Mouse (Mus musculus) frontal cortex, postnatal 36 days (tissue): ENCODE results near the gene Olfr1361.
A peak's percentile ranks its signal among the peaks of the same experiment; 100 is the strongest.

Experiments used
- DNase-seq, 2 experiments: peaks; one replicate each; pipeline ENCODE4 v3.0.0; 2022; ENCODE audit warnings: low spot score in 2 of 2

Olfr1361 gene

DNA sequence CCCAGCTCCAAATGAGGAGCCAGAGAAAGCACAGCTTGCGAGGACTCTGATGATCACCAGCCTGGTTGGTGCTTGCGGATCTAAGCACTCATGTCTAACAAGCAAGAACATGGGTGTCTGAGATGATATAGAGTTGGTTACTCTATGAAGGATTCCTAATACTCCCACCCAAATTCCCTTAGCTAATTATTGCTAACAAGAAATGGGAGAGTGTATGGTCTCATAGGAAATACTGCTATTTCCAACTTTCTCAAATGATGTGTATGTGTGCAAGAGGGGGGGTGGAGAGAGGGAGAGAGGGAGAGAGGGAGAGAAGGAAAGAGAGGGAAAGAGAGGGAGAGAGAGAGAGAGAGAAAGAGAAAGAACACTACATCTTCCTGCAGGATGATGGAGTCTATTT, at the start of gene Olfr1361:
Gene Olfr1361 (minus strand): TSS at position 101 of the 400 bp plus-strand sequence.
- DNase-seq: no peak

DNA sequence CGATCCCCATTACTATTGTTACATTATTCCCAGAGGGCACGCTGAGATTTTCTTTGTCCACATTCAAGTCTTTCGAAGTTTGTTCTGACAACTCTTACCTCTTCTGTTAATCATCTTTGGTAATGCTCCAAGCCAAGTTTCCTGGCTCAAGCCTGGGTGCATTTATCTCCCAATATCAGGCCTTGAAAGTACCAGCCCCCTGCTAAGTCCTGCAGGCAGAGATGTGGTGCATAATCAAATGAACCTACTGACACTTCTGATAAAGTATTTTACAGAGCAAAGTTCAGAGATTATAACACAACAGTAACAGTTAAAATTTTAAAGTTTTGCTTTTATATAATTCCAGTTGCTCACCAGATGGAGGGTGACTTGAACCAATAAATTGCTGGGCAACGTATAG, 48.5 kb upstream of the Olfr1361 start:
- DNase-seq: no peak

DNA sequence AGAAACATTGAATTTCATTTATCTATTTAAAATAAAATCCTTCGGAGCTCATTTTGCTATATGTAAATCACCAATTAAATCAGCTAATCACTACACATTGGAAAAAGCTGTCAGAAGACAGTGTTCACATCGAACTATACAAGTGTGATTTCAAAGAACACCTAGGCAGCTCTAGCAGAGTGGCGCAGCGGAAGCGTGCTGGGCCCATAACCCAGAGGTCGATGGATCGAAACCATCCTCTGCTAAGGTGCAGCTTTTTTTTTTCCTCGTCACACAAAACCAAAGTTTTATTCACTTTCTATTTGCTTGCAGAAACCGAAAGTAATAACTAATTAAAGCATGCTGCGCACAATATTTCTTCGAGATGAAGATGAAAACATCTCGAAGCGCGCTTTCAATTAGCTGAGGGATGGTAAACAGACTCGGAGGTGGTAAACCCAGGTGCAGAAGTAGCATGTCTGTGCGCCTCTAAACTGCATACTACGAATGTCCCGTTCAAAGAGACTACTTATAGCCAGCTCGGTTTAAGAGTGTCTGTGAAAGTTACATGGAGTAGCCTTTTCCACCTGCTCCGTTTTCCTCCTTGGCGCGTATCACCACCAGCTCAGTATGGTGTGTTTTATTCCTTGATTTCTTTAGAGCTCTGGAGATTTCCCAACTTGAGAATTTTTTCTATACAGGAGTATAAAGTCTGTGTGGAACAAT, 47.8 kb upstream of the Olfr1361 start:
- peak; percentile 87 to 89 for DNase-seq

DNA sequence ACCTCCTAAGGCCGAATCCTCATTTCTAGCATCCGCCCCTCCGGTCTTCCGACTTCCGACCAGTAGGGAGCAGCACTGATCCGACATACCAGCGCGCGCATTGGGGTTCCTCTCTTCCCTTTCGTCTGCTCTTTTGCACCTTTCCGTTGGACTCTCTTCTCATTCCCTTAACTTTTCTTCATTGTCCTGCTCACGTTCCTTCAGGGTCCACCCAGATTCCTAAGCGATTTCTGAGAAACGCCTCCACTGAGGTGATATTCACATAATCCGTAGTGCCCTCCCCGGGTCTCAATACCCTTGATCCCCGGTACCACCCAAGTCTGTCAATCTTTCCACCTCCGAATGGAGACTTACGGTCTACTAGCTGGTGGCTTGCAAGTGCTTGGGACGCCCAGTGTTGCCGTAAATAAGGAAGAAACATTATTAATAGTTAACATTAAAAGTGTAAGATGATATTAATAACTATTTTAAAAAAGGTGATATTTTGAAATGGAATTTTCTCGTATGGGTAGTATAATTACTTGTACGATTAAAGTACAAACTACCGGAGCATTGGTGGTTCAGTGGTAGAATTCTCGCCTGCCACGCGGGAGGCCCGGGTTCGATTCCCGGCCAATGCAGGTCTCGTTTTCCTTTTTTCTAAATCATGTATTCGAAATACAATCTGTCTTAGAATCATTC, 47.0 kb upstream of the Olfr1361 start:
- peak; percentile 92 to 93 for DNase-seq

DNA sequence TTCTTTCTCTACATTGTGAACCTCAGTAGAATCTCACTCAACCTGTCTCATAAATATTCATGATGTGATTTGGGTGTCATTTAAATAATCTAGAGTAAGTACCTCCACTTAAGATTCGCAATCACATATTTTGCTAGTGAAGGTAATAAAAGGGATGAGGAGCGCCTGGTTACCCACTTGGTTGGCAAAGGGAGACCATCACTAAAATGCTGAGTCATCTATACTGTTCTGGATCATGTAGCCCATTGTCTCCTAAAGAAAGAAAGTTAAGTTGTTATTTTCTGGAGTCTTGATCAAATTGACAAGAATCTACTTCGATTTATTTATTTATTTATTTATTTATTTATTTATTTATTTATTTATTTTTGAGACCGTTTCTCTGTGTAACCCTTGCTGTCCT, 43.5 kb upstream of the Olfr1361 start:
- no peak for DNase-seq

DNA sequence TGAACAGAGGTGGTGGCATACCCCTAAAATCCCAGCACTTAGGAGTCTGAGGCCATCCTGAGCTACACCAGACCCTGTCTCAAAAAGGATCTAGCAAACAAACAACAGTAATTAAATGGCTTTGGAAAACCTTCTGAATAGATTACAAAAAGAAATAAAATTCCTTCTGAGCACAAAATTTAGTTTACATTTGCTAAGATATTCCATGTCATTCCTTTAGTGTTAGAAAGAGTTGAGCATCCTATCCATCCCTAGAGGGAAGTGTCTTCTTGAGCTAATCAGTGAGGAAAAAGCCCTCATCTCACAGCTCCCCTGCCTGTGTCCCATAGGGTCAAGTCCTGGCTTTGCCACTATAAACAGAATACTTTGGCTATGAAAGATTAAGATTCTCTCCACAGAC, 34.6 kb upstream of the Olfr1361 start, which contains the start of gene Olfr1359:
Gene Olfr1359 (plus strand): TSS at position 301 of the 400 bp plus-strand sequence.
- no peak for DNase-seq

DNA sequence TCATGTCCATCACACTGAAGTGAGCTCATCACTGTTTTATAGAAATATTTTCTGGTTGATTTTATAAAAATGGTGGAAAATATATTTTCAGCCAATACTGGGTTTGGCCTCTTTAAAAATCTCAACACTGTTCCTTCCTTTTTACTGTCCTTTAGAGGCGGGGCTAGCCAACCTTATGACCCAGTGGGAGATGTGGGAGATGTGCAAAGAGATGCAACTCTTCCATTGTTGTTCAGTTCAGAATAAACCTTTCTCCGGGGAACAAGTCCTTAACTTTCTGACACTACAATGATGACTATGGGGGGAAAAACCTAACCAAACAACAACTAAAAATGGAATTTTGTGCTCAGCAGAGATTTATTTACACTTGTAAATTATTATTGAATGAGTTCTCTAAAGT, 14.1 kb upstream of the Olfr1361 start, which contains the start of gene Olfr1360:
Gene Olfr1360 (minus strand): TSS at position 101 of the 400 bp plus-strand sequence.
- no peak for DNase-seq

DNA sequence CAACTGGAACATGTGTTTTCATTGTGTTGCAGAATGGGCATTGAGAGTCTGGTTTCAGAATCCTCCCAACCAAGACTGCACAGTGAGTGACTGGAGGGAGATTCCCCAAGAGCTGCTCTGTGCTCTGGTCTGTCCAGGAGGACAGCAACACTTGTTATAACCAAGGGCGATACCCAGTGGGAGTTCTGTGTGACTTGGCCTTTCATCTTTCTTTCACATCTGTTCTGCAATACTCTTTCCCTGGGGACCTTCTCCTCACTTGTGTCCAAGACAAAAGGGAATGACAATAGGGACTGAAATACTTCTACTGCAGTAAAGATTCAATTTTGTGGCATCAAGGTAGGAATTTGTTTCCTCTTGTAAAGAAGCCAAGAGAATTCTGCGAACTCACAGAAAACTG, 20.8 kb downstream of the Olfr1361 start, which contains the start of gene Olfr11:
Gene Olfr11 (minus strand): TSS at position 101 of the 400 bp plus-strand sequence.
- no peak for DNase-seq

DNA sequence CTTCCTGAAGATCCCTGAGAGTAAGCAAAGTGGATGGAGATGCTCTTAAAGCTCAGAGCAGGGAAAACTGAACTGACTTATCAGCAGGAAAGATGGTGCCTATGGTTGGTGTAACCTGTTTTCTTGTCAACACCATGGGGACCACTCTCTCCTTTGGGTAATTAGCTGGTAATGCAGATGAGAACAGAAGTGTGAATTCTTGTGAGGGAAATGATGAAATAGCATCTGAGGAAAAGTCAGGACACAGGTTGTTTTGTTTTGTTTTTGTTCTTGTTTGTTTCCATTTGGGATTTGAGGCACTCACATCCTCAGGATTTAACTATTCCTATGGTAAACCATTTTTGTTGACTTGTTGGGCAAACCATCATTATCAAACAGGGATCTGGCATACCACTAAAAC, 49.3 kb downstream of the Olfr1361 start, which contains the start of gene Olfr1362:
Gene Olfr1362 (minus strand): TSS at position 101 of the 400 bp plus-strand sequence.
- DNase-seq: no peak
